Comparison of ENCODE assay signal across 8 mouse cellular contexts in the genomic region with DNA sequence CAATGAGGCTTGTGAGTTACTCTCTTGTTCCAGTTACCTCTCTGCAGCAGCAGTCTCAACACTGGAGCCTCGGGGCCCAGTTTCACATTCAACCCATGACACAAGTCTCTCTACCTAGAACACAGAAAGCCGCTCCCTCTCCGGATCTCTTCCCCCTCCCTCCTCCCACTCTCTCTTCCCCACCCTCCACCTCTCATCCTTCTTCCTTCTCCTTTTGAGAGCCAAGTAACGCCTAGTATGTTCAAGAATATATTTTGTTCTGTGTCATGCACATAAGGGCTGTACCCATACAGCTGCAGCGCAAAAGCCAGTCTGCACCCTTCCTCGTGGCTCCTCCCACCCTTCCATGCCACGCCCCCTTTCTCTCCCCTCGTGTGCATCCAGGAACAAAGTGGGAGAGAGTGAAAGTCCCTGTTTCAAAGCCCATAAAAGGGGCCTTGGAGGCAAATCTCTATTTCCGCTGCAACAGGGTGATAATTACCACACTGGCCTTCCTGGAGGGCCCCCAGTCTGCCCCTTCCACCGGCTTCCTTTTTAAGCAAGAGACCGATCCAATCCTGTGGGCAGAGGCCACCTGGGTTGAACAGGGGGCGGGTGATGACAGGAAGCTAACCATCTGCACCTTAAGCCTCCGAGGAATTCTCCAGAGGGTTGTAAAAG.
DNase-seq lines count a peak whose midpoint lies in the region; ATAC-seq and TF ChIP-seq lines count a peak whose summit lies in the region.

No protein-coding gene starts in this region.

- DNase-seq in lung, embryonic 14.5 days = peak; percentile 72
- DNase-seq in lung, postnatal 25 days (ENCODE audit: low spot score) = no peak
- peak; percentile 22 for DNase-seq in c-Kit-positive CD71-negative TER-119-negative erythroid progenitor cells, embryonic 14.5 days (ENCODE audit: low read depth)
- peak; percentile 77 for DNase-seq in heart, postnatal 0 days (ENCODE audit: low spot score)
- no peak for DNase-seq in c-Kit-positive CD71-positive TER-119-positive erythroid progenitor cells, embryonic 14.5 days (ENCODE audit: low spot score)
- no peak for DNase-seq in adrenal gland, adult 18-20 months (ENCODE audit: low spot score in 2 of 2)
- DNase-seq in right cerebral cortex, postnatal 4 days = no peak

- H3K9ac ChIP-seq in lung, embryonic 14.5 days = peak overlapping the region; percentile 14; the same call in 1 of the 2 replicates
- no peak overlapping the region for H3K9ac ChIP-seq in heart, postnatal 0 days (replicated peaks; ENCODE audit: low read depth, low read length)
- no peak overlapping the region for H3K9ac ChIP-seq in liver, embryonic 15.5 days

- peak overlapping the region; percentile 51 for H3K27ac ChIP-seq in lung, embryonic 14.5 days (ENCODE audit: low read depth)
- H3K27ac ChIP-seq in heart, postnatal 0 days (ENCODE audit: low read depth) = peak overlapping the region; percentile 85
- no peak overlapping the region for H3K27ac ChIP-seq in liver, embryonic 15.5 days (replicated peaks)

- no peak overlapping the region for H3K4me3 ChIP-seq in lung, embryonic 14.5 days (ENCODE audit: low read depth, low read length)
- H3K4me3 ChIP-seq in heart, postnatal 0 days (ENCODE audit: low read depth, low read length) = 0 out of 2 replicates have a peak overlapping the region, but pooled peaks have one; percentile 9
- H3K4me3 ChIP-seq in liver, embryonic 15.5 days (replicated peaks) = no peak overlapping the region

- ATAC-seq in lung, embryonic 14.5 days (ENCODE audit: insufficient read depth) = peak; percentile 83
- peak; percentile 75 for ATAC-seq in heart, postnatal 0 days (ENCODE audit: insufficient read depth, low read depth)
- ATAC-seq in liver, embryonic 15.5 days (ENCODE audit: insufficient read depth) = no peak

- peaks cover 12% of the 10 kb centered on the region; the same call in 1 of the 2 replicates for H3K4me1 ChIP-seq in lung, embryonic 14.5 days (ENCODE audit: insufficient read depth)
- H3K4me1 ChIP-seq in heart, postnatal 0 days (ENCODE audit: control insufficient read depth, insufficient read depth) = peaks cover 23% of the 10 kb centered on the region
- 0 out of 2 replicates have a peak, but pooled peaks cover 5% of the 10 kb centered on the region for H3K4me1 ChIP-seq in liver, embryonic 15.5 days (replicated peaks)

- H3K36me3 ChIP-seq in lung, embryonic 14.5 days (ENCODE audit: insufficient read depth) = 0 out of 2 replicates have a peak, but pooled peaks cover 7% of the 10 kb centered on the region
- H3K36me3 ChIP-seq in heart, postnatal 0 days (replicated peaks; ENCODE audit: control insufficient read depth, insufficient read depth, low read length) = peaks cover 17% of the 10 kb centered on the region
- no peaks in the 10 kb centered on the region for H3K36me3 ChIP-seq in liver, embryonic 15.5 days (replicated peaks)

- H3K4me2 ChIP-seq in lung, embryonic 14.5 days = peak overlapping the region; percentile 49
- H3K4me2 ChIP-seq in heart, postnatal 0 days (ENCODE audit: low read depth, low read length) = peak overlapping the region; percentile 38
- peak overlapping the region; percentile 20 for H3K4me2 ChIP-seq in liver, embryonic 15.5 days

- no peaks in the 10 kb centered on the region for H3K9me3 ChIP-seq in lung, embryonic 14.5 days (ENCODE audit: low read depth, low read length)
- no peaks in the 10 kb centered on the region for H3K9me3 ChIP-seq in heart, postnatal 0 days (replicated peaks; ENCODE audit: control insufficient read depth, low read length)
- H3K9me3 ChIP-seq in liver, embryonic 15.5 days (replicated peaks) = no peaks in the 10 kb centered on the region

- TF ChIP-seq EP300 in heart, postnatal 0 days (IDR thresholded peaks at IDR 0.05; ENCODE audit: low read depth) = no peak; the same call in 1 of the 2 replicates

- 12% methylated on average over 13 of the region's 13 CpGs for WGBS in lung, embryonic 14.5 days
- WGBS in heart, postnatal 0 days = 11% methylated on average over 13 of the region's 13 CpGs
- 7% methylated on average over 13 of the region's 13 CpGs for WGBS in liver, embryonic 15.5 days (ENCODE audit: insufficient replicate concordance)

- no peak for TF ChIP-seq CTCF in lung, embryonic 14.5 days (IDR thresholded peaks at IDR 0.05; ENCODE audit: low read depth)
- no peak for TF ChIP-seq CTCF in heart, postnatal 0 days (IDR thresholded peaks at IDR 0.05; ENCODE audit: low read depth)

- H3K27me3 ChIP-seq in lung, embryonic 14.5 days (ENCODE audit: insufficient read depth, low read length) = no peaks in the 10 kb centered on the region
- no peaks in the 10 kb centered on the region for H3K27me3 ChIP-seq in heart, postnatal 0 days (ENCODE audit: control insufficient read depth, insufficient read depth, low read length)
- H3K27me3 ChIP-seq in liver, embryonic 15.5 days = no peaks in the 10 kb centered on the region

Comparison
In these comparisons a context has a peak if more than half of its experiments do, and no peak if none do; other contexts are left out.
1. DNase-seq: peak in lung, embryonic 14.5 days (single experiment), c-Kit-positive CD71-negative TER-119-negative erythroid progenitor cells, embryonic 14.5 days (single experiment) and heart, postnatal 0 days (single experiment); none in lung, postnatal 25 days (single experiment), c-Kit-positive CD71-positive TER-119-positive erythroid progenitor cells, embryonic 14.5 days (single experiment), adrenal gland, adult 18-20 months (0 of 2) and right cerebral cortex, postnatal 4 days (single experiment).
2. Peak in every context shown above with its lines, with median percentiles within 50 percentile points of each other: H3K4me2 ChIP-seq.